Mouse (Mus musculus) forebrain, embryonic 15.5 days (tissue): ENCODE results near the gene Camk2g. TPM values are rescaled to one million over a fixed set of nuclear protein-coding genes. Genes with fewer than 3 reads are reported as not detected.
A peak's percentile ranks its signal among the peaks of the same experiment; 100 is the strongest.

ENCODE experiments used
- ATAC-seq: fragments of 200-750 bp; cut with Nextera tagmentation; replicated peaks from 2 replicates; pipeline ENCODE4 v1.8.0; 2017; ENCODE audit warnings: mild to moderate bottlenecking, moderate TSS enrichment, moderate library complexity
- H3K27ac ChIP-seq: fragments of 300-500 bp; sonication (generic); replicated peaks from 2 replicates; pipeline ENCODE4 v1.5.1; 2015; ENCODE audit warnings: mild to moderate bottlenecking, inconsistent platforms
- H3K27me3 ChIP-seq: fragments of 300-500 bp; sonication (generic); 2 replicates; pipeline ENCODE4 v1.6.1; 2015; ENCODE audit warnings: inconsistent platforms
- H3K36me3 ChIP-seq: fragments of 300-500 bp; sonication (generic); 2 replicates; pipeline ENCODE4 v1.6.1; 2015; ENCODE audit warnings: mild to moderate bottlenecking, inconsistent platforms
- H3K4me1 ChIP-seq: fragments of 300-500 bp; sonication (generic); 2 replicates; pipeline ENCODE4 v1.6.1; 2015; ENCODE audit warnings: inconsistent platforms
- H3K4me2 ChIP-seq: fragments of 300-500 bp; sonication (generic); replicated peaks from 2 replicates; pipeline ENCODE4 v1.6.1; 2015; ENCODE audit warnings: mild to moderate bottlenecking, inconsistent platforms
- H3K4me3 ChIP-seq: fragments of 300-500 bp; sonication (generic); 2 replicates; pipeline ENCODE4 v1.5.1; 2015; ENCODE audit warnings: mild to moderate bottlenecking, inconsistent platforms
- H3K9ac ChIP-seq: fragments of 300-500 bp; sonication (generic); replicated peaks from 2 replicates; pipeline ENCODE4 v1.6.1; 2015; ENCODE audit warnings: mild to moderate bottlenecking, inconsistent platforms
- H3K9me3 ChIP-seq: fragments of 300-500 bp; sonication (generic); 2 replicates; pipeline ENCODE4 v1.6.1; 2016; ENCODE audit warnings: inconsistent platforms
- WGBS: fragments of 180-500 bp; shearing (Covaris S2); methylation state at CpG from one replicate; pipeline ENCODE4 v1.1.7; 2015; ENCODE audit warnings: mixed read lengths; 5-methylcytosine and 5-hydroxymethylcytosine counted together
- microRNA-seq: library from miRNA; unstranded; fragments of <30 nt; microRNA quantifications from one replicate; pipeline ENCODE4, GENCODE M21; 2016
- polyA plus RNA-seq: library from polyadenylated mRNA; unstranded; fragments of >200 nt; fragmentation: Nextera tagmentation; extraction: Ambion mirVana; gene quantifications from 2 replicates; pipeline ENCODE4 v1.2.1, GENCODE M21; 2015

Camk2g gene
- polyA plus RNA-seq, 1 experiment from 2014 or later = 95.6 TPM

- ATAC-seq = peak; percentile 11
- peak overlapping the region; percentile 98 for H3K27ac ChIP-seq
- H3K4me3 ChIP-seq = peak overlapping the region; percentile 86
- H3K4me1 ChIP-seq = peaks cover 46% of the 10 kb centered on the region
- WGBS = 49% methylated on average over 13 of the region's 13 CpGs
- peak overlapping the region; percentile 92 for H3K9ac ChIP-seq
- H3K4me2 ChIP-seq = peak overlapping the region; percentile 76
- peaks cover 52% of the 10 kb centered on the region for H3K36me3 ChIP-seq
- H3K27me3 ChIP-seq = no peaks in the 10 kb centered on the region
- H3K9me3 ChIP-seq = no peaks in the 10 kb centered on the region
Measured at GRCm38 (mm10) chr14:20694185-20694883, 99.6 kb downstream of the Camk2g start.

GRCm38 (mm10) chr14:20693589-20694101 is 100.2 kb downstream of the Camk2g start:
- H3K4me2 ChIP-seq = no peak overlapping the region
- H3K27ac ChIP-seq = no peak overlapping the region
- H3K27me3 ChIP-seq = no peaks in the 10 kb centered on the region
- H3K4me1 ChIP-seq = peaks cover 39% of the 10 kb centered on the region
- ATAC-seq = no peak
- H3K9me3 ChIP-seq = no peaks in the 10 kb centered on the region
- H3K36me3 ChIP-seq = peaks cover 59% of the 10 kb centered on the region
- H3K9ac ChIP-seq = no peak overlapping the region
- 92% methylated on average over 10 of the region's 10 CpGs for WGBS
- H3K4me3 ChIP-seq = no peak overlapping the region

GRCm38 (mm10) chr14:20691772-20692171 is 102.1 kb downstream of the Camk2g start:
- Histone ChIP-seq H3K27me3 (no peaks in the 10 kb centered on the region), H3K9ac (no peak overlapping the region), H3K36me3 (peaks cover 75% of the 10 kb centered on the region), H3K27ac (no peak overlapping the region), H3K4me2 (no peak overlapping the region), H3K9me3 (no peaks in the 10 kb centered on the region), H3K4me1 (peaks cover 20% of the 10 kb centered on the region), H3K4me3 (no peak overlapping the region)
- 94% methylated on average over 6 of the region's 6 CpGs for WGBS
- ATAC-seq = no peak

- WGBS = 95% methylated on average over 2 of the region's 2 CpGs
- Histone ChIP-seq H3K27ac (no peak overlapping the region), H3K9ac (no peak overlapping the region), H3K27me3 (no peaks in the 10 kb centered on the region), H3K36me3 (peaks cover 97% of the 10 kb centered on the region), H3K4me3 (no peak overlapping the region), H3K4me1 (no peaks in the 10 kb centered on the region; the same call in 1 of the 2 replicates), H3K9me3 (no peaks in the 10 kb centered on the region), H3K4me2 (no peak overlapping the region)
- no peak for ATAC-seq
Measured at GRCm38 (mm10) chr14:20689009-20689408, 104.9 kb downstream of the Camk2g start.

- H3K27me3 ChIP-seq = no peaks in the 10 kb centered on the region
- no peaks in the 10 kb centered on the region for H3K4me1 ChIP-seq
- H3K27ac ChIP-seq = no peak overlapping the region
- H3K4me3 ChIP-seq = no peak overlapping the region
- H3K36me3 ChIP-seq = peaks cover 98% of the 10 kb centered on the region
- 96% methylated on average over 3 of the region's 3 CpGs for WGBS
- H3K9me3 ChIP-seq = no peaks in the 10 kb centered on the region
- no peak for ATAC-seq
- H3K9ac ChIP-seq = no peak overlapping the region
- no peak overlapping the region for H3K4me2 ChIP-seq
Measured at GRCm38 (mm10) chr14:20686576-20686975, 107.3 kb downstream of the Camk2g start.

Small RNA genes lying within 50 kb of the gene (microRNA-seq; reads per million reads assigned to microRNA genes)
- 1.1 reads per million for gene Mir6946

Other genes with a start within 250 kb of the Camk2g start
- 79.6 and 89.0 TPM in 2 replicates for gene Ppp3cb, start 247.5 kb downstream of the Camk2g start, polyA plus RNA-seq
- 9.0 and 10.1 TPM in 2 replicates for gene Usp54, start 153.0 kb downstream of the Camk2g start, polyA plus RNA-seq
- not detected in 2 replicates for gene Myoz1, start 137.5 kb downstream of the Camk2g start, polyA plus RNA-seq
- 0.11 and 0.17 TPM in 2 replicates for gene Synpo2l, start 125.7 kb downstream of the Camk2g start, polyA plus RNA-seq
- gene Sec24c, start 119.8 kb downstream of the Camk2g start, polyA plus RNA-seq = 83.9 and 85.5 TPM in 2 replicates
- 23.1 and 23.9 TPM in 2 replicates for gene Fut11, start 99.1 kb downstream of the Camk2g start, polyA plus RNA-seq
- 213 TPM in 2 replicates for gene Chchd1, start 91.1 kb downstream of the Camk2g start, polyA plus RNA-seq
- 46.1 and 47.1 TPM in 2 replicates for gene Zswim8, start 86.5 kb downstream of the Camk2g start, polyA plus RNA-seq
- 15.7 and 16.9 TPM in 2 replicates for gene Ndst2, start 59.5 kb downstream of the Camk2g start, polyA plus RNA-seq
- 0.27 and 0.28 TPM in 2 replicates for gene Plau, start 42.6 kb upstream of the Camk2g start, polyA plus RNA-seq
- gene Vcl, start 135.3 kb upstream of the Camk2g start, polyA plus RNA-seq = 9.0 and 10.9 TPM in 2 replicates